ENCODE assay signal across 18 mouse cellular contexts in genomic region chr8:115068723-115069122, GRCm38 (mm10).
"Had no signal": no experiment of that assay in that cellular context is flagged by ENCODE, and none has a peak within 500 bp of the region (broad histone marks: within the 10 kb centered on the region; RNA-seq: fewer than 3 reads in every experiment).

No protein-coding gene starts in this region.

- H3K4me3 ChIP-seq: liver, embryonic 15.5 days; midbrain, embryonic 10.5 days; midbrain, embryonic 13.5 days; midbrain, embryonic 15.5 days; myocyte; neural tube, embryonic 13.5 days; neural tube, embryonic 15.5 days had no signal

- H3K4me2 ChIP-seq: liver, embryonic 15.5 days; lung, embryonic 14.5 days; midbrain, embryonic 13.5 days; midbrain, embryonic 15.5 days; neural tube, embryonic 13.5 days; neural tube, embryonic 15.5 days had no signal

- H3K9ac ChIP-seq: liver, embryonic 15.5 days; lung, embryonic 14.5 days; midbrain, embryonic 13.5 days; midbrain, embryonic 15.5 days; neural tube, embryonic 13.5 days; neural tube, embryonic 15.5 days had no signal

- ATAC-seq: midbrain, embryonic 13.5 days; midbrain, embryonic 15.5 days had no signal

- H3K27ac ChIP-seq: liver, embryonic 15.5 days; midbrain, embryonic 10.5 days; midbrain, embryonic 13.5 days; midbrain, embryonic 15.5 days; neural tube, embryonic 13.5 days; neural tube, embryonic 15.5 days had no signal

- H3K27me3 ChIP-seq: liver, embryonic 15.5 days; midbrain, embryonic 13.5 days had no signal

- H3K9me3 ChIP-seq: liver, embryonic 15.5 days; midbrain, embryonic 10.5 days; midbrain, embryonic 13.5 days; midbrain, embryonic 15.5 days; neural tube, embryonic 13.5 days; neural tube, embryonic 15.5 days had no signal

- DNase-seq: lung, adult 18-20 months; lung, embryonic 14.5 days; lung, postnatal 10 days; lung, postnatal 4 days; right cerebral cortex, adult 18-20 months; right cerebral cortex, postnatal 25 days; right cerebral cortex, postnatal 4 days; spleen, adult 18-20 months; thymus, adult 18-20 months; thymus, postnatal 14 days; thymus, postnatal 36 days had no signal

- H3K4me1 ChIP-seq: liver, embryonic 15.5 days; midbrain, embryonic 13.5 days; midbrain, embryonic 15.5 days; neural tube, embryonic 13.5 days; neural tube, embryonic 15.5 days had no signal

- H3K36me3 ChIP-seq: liver, embryonic 15.5 days; midbrain, embryonic 10.5 days; midbrain, embryonic 13.5 days; midbrain, embryonic 15.5 days; neural tube, embryonic 13.5 days; neural tube, embryonic 15.5 days had no signal
